Mouse (Mus musculus) pancreas, adult 10 weeks (tissue): ENCODE data around the gene Lyrm7. TPM values are rescaled to one million over a fixed set of nuclear protein-coding genes. Genes with fewer than 3 reads are reported as not detected.

Source experiments
- polyA plus RNA-seq: library from polyadenylated mRNA; stranded (reverse); fragments of 350-450 nt; fragmentation: Illumina TruSeq; extraction: RNeasy Lipid Tissue Mini Kit (QIAGEN cat#74804); gene quantifications from one replicate; pipeline ENCODE4 v1.2.3, GENCODE M21; 2015; ENCODE audit warnings: low read depth, low replicate concordance; ENCODE audit not compliant: insufficient read depth

Gene Lyrm7
- 0.54 TPM for polyA plus RNA-seq

GRCm38 (mm10) chr11:54860256-54861038, at the start of gene Lyrm7:
TSS of gene Lyrm7 (minus strand) at chr11:54860916.

GRCm38 (mm10) chr11:54902333-54903323, 41.9 kb upstream of the Lyrm7 start, which contains the start of gene Gpx3:
TSS of gene Gpx3 (plus strand) at chr11:54902453.

GRCm38 (mm10) chr11:54866119-54867048, 5.7 kb upstream of the Lyrm7 start, which contains the start of gene Hint1:
TSS of gene Hint1 (plus strand) at chr11:54866383.

GRCm38 (mm10) chr11:54787488-54788474, 72.9 kb downstream of the Lyrm7 start, which contains the start of gene Cdc42se2:
TSS of gene Cdc42se2 (minus strand) at chr11:54787675.

Other genes with a start within 250 kb of the Lyrm7 start
- gene Cdc42se2, start 73.2 kb downstream of the Lyrm7 start, polyA plus RNA-seq = 5.9 TPM
- gene Hint1, start 5.5 kb upstream of the Lyrm7 start, polyA plus RNA-seq = 90.0 TPM
- gene Gpx3, start 41.5 kb upstream of the Lyrm7 start, polyA plus RNA-seq = 106 TPM
- 5.6 TPM for gene Tnip1, start 102.0 kb upstream of the Lyrm7 start, polyA plus RNA-seq
- 29.6 TPM for gene Anxa6, start 172.5 kb upstream of the Lyrm7 start, polyA plus RNA-seq
- gene Ccdc69, start 217.2 kb upstream of the Lyrm7 start, polyA plus RNA-seq = 1.2 TPM
- gene Gm2a, start 237.2 kb upstream of the Lyrm7 start, polyA plus RNA-seq = 8.0 TPM